8 mouse cellular contexts compared by ENCODE assay signal in genomic region chr2:60125049-60126004, GRCm38 (mm10).
DNase-seq lines count a peak whose midpoint lies in the region; ATAC-seq and TF ChIP-seq lines count a peak whose summit lies in the region.

No protein-coding gene starts in this region.

- H3K4me1 ChIP-seq in bone marrow macrophage, adult 2 months (ENCODE audit: control insufficient read depth, insufficient read depth, low read length), result peaks cover 11% of the 10 kb centered on the region
- H3K4me1 ChIP-seq in heart, embryonic 13.5 days, result peaks cover 32% of the 10 kb centered on the region
- H3K4me1 ChIP-seq in kidney, embryonic 16.5 days (ENCODE audit: insufficient read depth, low read length), result peaks cover 20% of the 10 kb centered on the region
- H3K4me1 ChIP-seq in liver, embryonic 12.5 days, result peaks cover 33% of the 10 kb centered on the region
- peaks cover 10% of the 10 kb centered on the region for H3K4me1 ChIP-seq in stomach, embryonic 14.5 days (ENCODE audit: control insufficient read depth, insufficient read depth, low read length)

- ATAC-seq in erythroblast, adult 5-6 weeks (replicated peaks; ENCODE audit: low FRiP score, poor library complexity, severe bottlenecking), result peak; percentile 58
- ATAC-seq in heart, embryonic 13.5 days (ENCODE audit: extremely low read depth, insufficient number of reproducible peaks, low FRiP score, low TSS enrichment), result peak; percentile 51
- peak; percentile 77 for ATAC-seq in kidney, embryonic 16.5 days (ENCODE audit: low FRiP score, low TSS enrichment)
- peak; percentile 81 for ATAC-seq in liver, embryonic 12.5 days
- peak; percentile 72 for ATAC-seq in stomach, embryonic 14.5 days (ENCODE audit: insufficient number of reproducible peaks, insufficient read depth, low FRiP score, low read depth)

- TF ChIP-seq POLR2A in bone marrow macrophage, adult 2 months (IDR thresholded peaks at IDR 0.05; ENCODE audit: borderline replicate concordance, low read depth, low read length), result no peak

- peak overlapping the region; percentile 89 for H3ac ChIP-seq in C2C12 (ENCODE audit: control insufficient read depth, insufficient read length, low read depth)

- no peaks in the 10 kb centered on the region for H3K27me3 ChIP-seq in C2C12 (ENCODE audit: control insufficient read depth, insufficient read depth, insufficient read length)
- no peaks in the 10 kb centered on the region for H3K27me3 ChIP-seq in heart, embryonic 13.5 days (replicated peaks)
- no peaks in the 10 kb centered on the region for H3K27me3 ChIP-seq in kidney, embryonic 16.5 days (ENCODE audit: insufficient read depth, low read length)
- no peaks in the 10 kb centered on the region for H3K27me3 ChIP-seq in liver, embryonic 12.5 days (replicated peaks)
- no peaks in the 10 kb centered on the region for H3K27me3 ChIP-seq in stomach, embryonic 14.5 days (ENCODE audit: control insufficient read depth, insufficient read depth, low read length)

- H3K27ac ChIP-seq in bone marrow macrophage, adult 2 months (ENCODE audit: insufficient read depth, low read depth, low read length), result peak overlapping the region; percentile 95
- H3K27ac ChIP-seq in heart, embryonic 13.5 days (replicated peaks), result peak overlapping the region; percentile 99
- H3K27ac ChIP-seq in kidney, embryonic 16.5 days (ENCODE audit: low read length), result peak overlapping the region; percentile 100
- H3K27ac ChIP-seq in liver, embryonic 12.5 days, result peak overlapping the region; percentile 99
- peak overlapping the region; percentile 100 for H3K27ac ChIP-seq in stomach, embryonic 14.5 days (ENCODE audit: low read length)

- H3K4me2 ChIP-seq in heart, embryonic 13.5 days, result peak overlapping the region; percentile 77
- H3K4me2 ChIP-seq in kidney, embryonic 16.5 days (replicated peaks; ENCODE audit: low read depth, low read length), result peak overlapping the region; percentile 69
- H3K4me2 ChIP-seq in liver, embryonic 12.5 days, result peak overlapping the region; percentile 78
- peak overlapping the region; percentile 65 for H3K4me2 ChIP-seq in stomach, embryonic 14.5 days (replicated peaks; ENCODE audit: low read depth, low read length)

- peaks cover 31% of the 10 kb centered on the region for H3K79me3 ChIP-seq in C2C12 (ENCODE audit: low read depth)

- H3K79me2 ChIP-seq in C2C12 (ENCODE audit: control insufficient read depth, insufficient read depth), result peaks cover 45% of the 10 kb centered on the region

- H3K4me3 ChIP-seq in C2C12 (ENCODE audit: insufficient read depth, poor library complexity, severe bottlenecking), result peak overlapping the region; percentile 78
- peak overlapping the region; percentile 80 for H3K4me3 ChIP-seq in bone marrow macrophage, adult 2 months (ENCODE audit: insufficient read depth, low read length)
- peak overlapping the region; percentile 85 for H3K4me3 ChIP-seq in heart, embryonic 13.5 days
- peak overlapping the region; percentile 90 for H3K4me3 ChIP-seq in kidney, embryonic 16.5 days (ENCODE audit: low read length)
- H3K4me3 ChIP-seq in liver, embryonic 12.5 days, result peak overlapping the region; percentile 94
- peak overlapping the region; percentile 85 for H3K4me3 ChIP-seq in stomach, embryonic 14.5 days (ENCODE audit: low read depth, low read length)

- H3K9me3 ChIP-seq in heart, embryonic 13.5 days, result no peaks in the 10 kb centered on the region
- H3K9me3 ChIP-seq in kidney, embryonic 16.5 days (ENCODE audit: low read length), result no peaks in the 10 kb centered on the region
- H3K9me3 ChIP-seq in liver, embryonic 12.5 days (replicated peaks), result no peaks in the 10 kb centered on the region
- no peaks in the 10 kb centered on the region for H3K9me3 ChIP-seq in stomach, embryonic 14.5 days (ENCODE audit: control insufficient read depth, low read depth, low read length)

- DNase-seq in naive thymus-derived CD4-positive, alpha-beta T cell, adult 2 months (ENCODE audit: low read depth), result peak; percentile 79

- H3K36me3 ChIP-seq in C2C12 (ENCODE audit: control insufficient read depth, insufficient read depth), result no peaks in the 10 kb centered on the region
- H3K36me3 ChIP-seq in heart, embryonic 13.5 days, result no peaks in the 10 kb centered on the region
- no peaks in the 10 kb centered on the region for H3K36me3 ChIP-seq in kidney, embryonic 16.5 days (ENCODE audit: insufficient read depth, low read length)
- no peaks in the 10 kb centered on the region for H3K36me3 ChIP-seq in liver, embryonic 12.5 days
- no peaks in the 10 kb centered on the region for H3K36me3 ChIP-seq in stomach, embryonic 14.5 days (ENCODE audit: control insufficient read depth, insufficient read depth, low read length)

- TF ChIP-seq CTCF in C2C12 (IDR thresholded peaks at IDR 0.05; ENCODE audit: control insufficient read depth, insufficient read depth, insufficient read length), result no peak
- TF ChIP-seq CTCF in bone marrow macrophage, adult 2 months (IDR thresholded peaks at IDR 0.05; ENCODE audit: low read depth, low read length), result no peak

- H3K9ac ChIP-seq in heart, embryonic 13.5 days, result peak overlapping the region; percentile 100
- H3K9ac ChIP-seq in kidney, embryonic 16.5 days (replicated peaks; ENCODE audit: low read length), result peak overlapping the region; percentile 98
- peak overlapping the region; percentile 99 for H3K9ac ChIP-seq in liver, embryonic 12.5 days
- H3K9ac ChIP-seq in stomach, embryonic 14.5 days (replicated peaks; ENCODE audit: low read depth, low read length), result peak overlapping the region; percentile 100

- WGBS in heart, embryonic 13.5 days, result under 1% methylated on average over 59 of the region's 83 CpGs
- WGBS in kidney, embryonic 16.5 days, result under 1% methylated on average over 49 of the region's 83 CpGs
- WGBS in liver, embryonic 12.5 days (ENCODE audit: insufficient replicate concordance), result under 1% methylated on average over 40 of the region's 83 CpGs
- WGBS in stomach, embryonic 14.5 days, result under 1% methylated on average over 73 of the region's 83 CpGs

TF ChIP-seq in C2C12, 6 proteins besides CTCF, POLR2A, EP300 and RAD21:
- no peak for TF ChIP-seq MYOD1 (IDR thresholded peaks at IDR 0.05; ENCODE audit: control insufficient read depth, insufficient read length, low read depth)
- no peak for TF ChIP-seq MYOG (IDR thresholded peaks at IDR 0.05; ENCODE audit: control insufficient read depth, extremely low read depth, insufficient read length)
- TF ChIP-seq USF1 (IDR thresholded peaks at IDR 0.05; ENCODE audit: low read depth), result no peak
- TF ChIP-seq FOSL1 (IDR thresholded peaks at IDR 0.05; ENCODE audit: insufficient read depth, low read length, poor library complexity, severe bottlenecking), result no peak
- TF ChIP-seq MAX (IDR thresholded peaks at IDR 0.05), result no peak
- TF ChIP-seq CEBPB (IDR thresholded peaks at IDR 0.05; ENCODE audit: low read depth), result no peak

Comparison
In these comparisons a context has a peak if more than half of its experiments do, and no peak if none do; other contexts are left out.
1. Peak in every context shown above with its lines: DNase-seq, ATAC-seq, H3K4me3 ChIP-seq and H3K27ac ChIP-seq.